Mouse (Mus musculus): ENCODE measurements around the gene Camkv. TPM values are rescaled to one million over a fixed set of nuclear protein-coding genes. Genes with fewer than 3 reads are reported as not detected.

The Camkv gene
- polyA plus RNA-seq, 1 experiment from 2014 or later, result 6.7 TPM

GRCm38 (mm10) chr9:107932221-107932620, 3.3 kb upstream of the Camkv start:
- DNase-seq (ENCODE audit: low spot score, missing footprints) (no peak), ATAC-seq (ENCODE audit: low FRiP score) (no peak)
- Histone ChIP-seq H3K9ac (ENCODE audit: low read length) (no peak overlapping the region), H3K36me3 (ENCODE audit: control insufficient read depth, insufficient read depth, low read length) (no peaks in the 10 kb centered on the region), H3K4me3 (ENCODE audit: low read depth, low read length) (no peak overlapping the region), H3K4me1 (ENCODE audit: control insufficient read depth, insufficient read depth, low read length) (peaks cover 15% of the 10 kb centered on the region), H3K27me3 (ENCODE audit: control insufficient read depth, insufficient read depth, low read length) (0 out of 2 replicates have a peak, but pooled peaks cover 2% of the 10 kb centered on the region), H3K27ac (ENCODE audit: low read depth, low read length) (no peak overlapping the region), H3K9me3 (ENCODE audit: control insufficient read depth, low read length) (no peaks in the 10 kb centered on the region), H3K4me2 (no peak overlapping the region)
- WGBS, result 74% methylated on average over 4 of the region's 4 CpGs

- Histone ChIP-seq H3K27me3 (ENCODE audit: control insufficient read depth, insufficient read depth, low read length) (0 out of 2 replicates have a peak, but pooled peaks cover 2% of the 10 kb centered on the region), H3K9ac (ENCODE audit: low read length) (no peak overlapping the region), H3K4me3 (ENCODE audit: low read depth, low read length) (no peak overlapping the region), H3K27ac (ENCODE audit: low read depth, low read length) (no peak overlapping the region), H3K36me3 (ENCODE audit: control insufficient read depth, insufficient read depth, low read length) (no peaks in the 10 kb centered on the region), H3K4me2 (no peak overlapping the region), H3K4me1 (ENCODE audit: control insufficient read depth, insufficient read depth, low read length) (peaks cover 20% of the 10 kb centered on the region), H3K9me3 (ENCODE audit: control insufficient read depth, low read length) (no peaks in the 10 kb centered on the region)
- ATAC-seq (ENCODE audit: low FRiP score), result no peak
- DNase-seq (ENCODE audit: low spot score, missing footprints), result no peak
- 88% methylated on average over 11 of the region's 11 CpGs for WGBS
Measured at GRCm38 (mm10) chr9:107934146-107934545, 1.3 kb upstream of the Camkv start.

- Histone ChIP-seq H3K4me1 (ENCODE audit: control insufficient read depth, insufficient read depth, low read length) (peaks cover 20% of the 10 kb centered on the region), H3K9me3 (ENCODE audit: control insufficient read depth, low read length) (no peaks in the 10 kb centered on the region), H3K4me2 (peak overlapping the region; percentile 87), H3K4me3 (ENCODE audit: low read depth, low read length) (peak overlapping the region; percentile 56), H3K27ac (ENCODE audit: low read depth, low read length) (no peak overlapping the region), H3K9ac (ENCODE audit: low read length) (peak overlapping the region; percentile 70), H3K36me3 (ENCODE audit: control insufficient read depth, insufficient read depth, low read length) (no peaks in the 10 kb centered on the region), H3K27me3 (ENCODE audit: control insufficient read depth, insufficient read depth, low read length) (0 out of 2 replicates have a peak, but pooled peaks cover 2% of the 10 kb centered on the region)
- DNase-seq (ENCODE audit: low spot score, missing footprints) (peak; percentile 94), ATAC-seq (ENCODE audit: low FRiP score) (peak; percentile 60)
- WGBS, result under 1% methylated on average over 40 of the region's 41 CpGs
Measured at GRCm38 (mm10) chr9:107935790-107936214, 328 bp downstream of the Camkv start.

GRCm38 (mm10) chr9:107936215-107936822, 845 bp downstream of the Camkv start:
- H3K4me1 ChIP-seq (ENCODE audit: control insufficient read depth, insufficient read depth, low read length), result peaks cover 20% of the 10 kb centered on the region
- peak overlapping the region; percentile 56 for H3K4me3 ChIP-seq (ENCODE audit: low read depth, low read length)
- 0 out of 2 replicates have a peak, but pooled peaks cover 2% of the 10 kb centered on the region for H3K27me3 ChIP-seq (ENCODE audit: control insufficient read depth, insufficient read depth, low read length)
- no peaks in the 10 kb centered on the region for H3K9me3 ChIP-seq (ENCODE audit: control insufficient read depth, low read length)
- peak overlapping the region; percentile 87 for H3K4me2 ChIP-seq
- H3K9ac ChIP-seq (ENCODE audit: low read length), result peak overlapping the region; percentile 70
- no peaks in the 10 kb centered on the region for H3K36me3 ChIP-seq (ENCODE audit: control insufficient read depth, insufficient read depth, low read length)
- ATAC-seq (ENCODE audit: low FRiP score) (peak; percentile 82), DNase-seq (ENCODE audit: low spot score, missing footprints) (peak; percentile 94)
- WGBS, result 2% methylated on average over 29 of the region's 29 CpGs
- no peak overlapping the region for H3K27ac ChIP-seq (ENCODE audit: low read depth, low read length)

GRCm38 (mm10) chr9:107936831-107937230, 1.4 kb downstream of the Camkv start:
- 11% methylated on average over 3 of the region's 3 CpGs for WGBS
- no peak overlapping the region for H3K27ac ChIP-seq (ENCODE audit: low read depth, low read length)
- peak overlapping the region; percentile 70; the same call in 1 of the 2 replicates for H3K9ac ChIP-seq (ENCODE audit: low read length)

GRCm38 (mm10) chr9:107947241-107948194, 12.0 kb downstream of the Camkv start:
- H3K9ac ChIP-seq (ENCODE audit: low read length), result no peak overlapping the region
- no peak for ATAC-seq (ENCODE audit: low FRiP score)
- no peaks in the 10 kb centered on the region for H3K9me3 ChIP-seq (ENCODE audit: control insufficient read depth, low read length)
- H3K4me2 ChIP-seq, result no peak overlapping the region
- H3K4me3 ChIP-seq (ENCODE audit: low read depth, low read length), result no peak overlapping the region
- H3K36me3 ChIP-seq (ENCODE audit: control insufficient read depth, insufficient read depth, low read length), result no peaks in the 10 kb centered on the region
- DNase-seq (ENCODE audit: low spot score, missing footprints), result no peak
- H3K27ac ChIP-seq (ENCODE audit: low read depth, low read length), result no peak overlapping the region
- H3K4me1 ChIP-seq (ENCODE audit: control insufficient read depth, insufficient read depth, low read length), result peaks cover 10% of the 10 kb centered on the region
- 92% methylated on average over 31 of the region's 31 CpGs for WGBS
- H3K27me3 ChIP-seq (ENCODE audit: control insufficient read depth, insufficient read depth, low read length), result no peaks in the 10 kb centered on the region

More at GRCm38 (mm10) chr9:107936831-107937230, 1.4 kb downstream of the Camkv start:
- Histone ChIP-seq H3K4me1 (ENCODE audit: control insufficient read depth, insufficient read depth, low read length) (peaks cover 20% of the 10 kb centered on the region), H3K4me3 (ENCODE audit: low read depth, low read length) (peak overlapping the region; percentile 56), H3K9me3 (ENCODE audit: control insufficient read depth, low read length) (no peaks in the 10 kb centered on the region), H3K4me2 (peak overlapping the region; percentile 87), H3K36me3 (ENCODE audit: control insufficient read depth, insufficient read depth, low read length) (no peaks in the 10 kb centered on the region), H3K27me3 (ENCODE audit: control insufficient read depth, insufficient read depth, low read length) (0 out of 2 replicates have a peak, but pooled peaks cover 2% of the 10 kb centered on the region)
- DNase-seq (ENCODE audit: low spot score, missing footprints) (peak; percentile 91), ATAC-seq (ENCODE audit: low FRiP score) (no peak)

- no peaks in the 10 kb centered on the region for H3K36me3 ChIP-seq (ENCODE audit: control insufficient read depth, insufficient read depth, low read length)
- H3K4me1 ChIP-seq (ENCODE audit: control insufficient read depth, insufficient read depth, low read length), result peaks cover 10% of the 10 kb centered on the region
- H3K27ac ChIP-seq (ENCODE audit: low read depth, low read length), result no peak overlapping the region
- no peaks in the 10 kb centered on the region for H3K27me3 ChIP-seq (ENCODE audit: control insufficient read depth, insufficient read depth, low read length)
- no peaks in the 10 kb centered on the region for H3K9me3 ChIP-seq (ENCODE audit: control insufficient read depth, low read length)
- no peak for ATAC-seq (ENCODE audit: low FRiP score)
- no peak overlapping the region for H3K9ac ChIP-seq (ENCODE audit: low read length)
- no peak overlapping the region for H3K4me2 ChIP-seq
- no peak overlapping the region for H3K4me3 ChIP-seq (ENCODE audit: low read depth, low read length)
- DNase-seq (ENCODE audit: low spot score, missing footprints), result no peak
- 78% methylated on average over 13 of the region's 13 CpGs for WGBS
Measured at GRCm38 (mm10) chr9:107949184-107949921, 13.9 kb downstream of the Camkv start.

GRCm38 (mm10) chr9:107949922-107950235, 14.4 kb downstream of the Camkv start, which contains the start of gene Traip:
TSS of gene Traip (plus strand) at chr9:107950136.
- no peak for ATAC-seq (ENCODE audit: low FRiP score)
- peak within 1 kb of the TSS; percentile 68 for H3K4me3 ChIP-seq (ENCODE audit: low read depth, low read length)
- peaks cover 10% of the 10 kb centered on the region for H3K4me1 ChIP-seq (ENCODE audit: control insufficient read depth, insufficient read depth, low read length)
- H3K9me3 ChIP-seq (ENCODE audit: control insufficient read depth, low read length), result no peaks in the 10 kb centered on the region
- WGBS, result 91% methylated on average over 10 of the region's 10 CpGs
- no peaks in the 10 kb centered on the region for H3K27me3 ChIP-seq (ENCODE audit: control insufficient read depth, insufficient read depth, low read length)
- H3K9ac ChIP-seq (ENCODE audit: low read length), result peak within 1 kb of the TSS; percentile 67
- DNase-seq (ENCODE audit: low spot score, missing footprints), result no peak
- H3K36me3 ChIP-seq (ENCODE audit: control insufficient read depth, insufficient read depth, low read length), result no peaks in the 10 kb centered on the region
- H3K27ac ChIP-seq (ENCODE audit: low read depth, low read length), result peak within 1 kb of the TSS; percentile 58
- H3K4me2 ChIP-seq, result peak within 1 kb of the TSS; percentile 68

Measured in midbrain, embryonic 11.5 days (tissue).